Mouse (Mus musculus) CH12.LX (cell line): ENCODE measurements around the gene Slc25a33. TPM values are rescaled to one million over a fixed set of nuclear protein-coding genes. Genes with fewer than 3 reads are reported as not detected.

Experiments used
- DNase-seq: peaks from one replicate; pipeline ENCODE4 v3.0.0-alpha.2; 2013; ENCODE audit errors: extremely low read depth
- H3K27ac ChIP-seq: 2 replicates; pipeline ENCODE4 v1.5.1; 2012; ENCODE audit warnings: low read depth, mild to moderate bottlenecking, control low read depth, moderate library complexity; ENCODE audit not compliant: insufficient read depth
- H3K27me3 ChIP-seq: replicated peaks from 2 replicates; pipeline ENCODE3; 2012; ENCODE audit warnings: inconsistent platforms
- H3K36me3 ChIP-seq, 2 experiments: replicated peaks in 1 of 2; 2 replicates each; pipeline versions ENCODE3 to v1.6.1; 2012; ENCODE audit warnings: inconsistent platforms in 1 of 2, low read length in 1 of 2, mild to moderate bottlenecking in 1 of 2, mixed read lengths in 1 of 2, moderate library complexity in 1 of 2; ENCODE audit not compliant: control insufficient read depth in 1 of 2, insufficient read depth in 1 of 2
- H3K4me1 ChIP-seq, 2 experiments: 2 replicates each; pipeline ENCODE4 v1.6.1; 2012; ENCODE audit warnings: inconsistent platforms in 1 of 2, moderate library complexity in 1 of 2; ENCODE audit not compliant: insufficient read depth in 2 of 2, control insufficient read depth in 1 of 2
- H3K4me2 ChIP-seq: 2 replicates; pipeline ENCODE4 v1.6.1; 2012; ENCODE audit warnings: low read depth, mild to moderate bottlenecking, control low read depth; ENCODE audit not compliant: poor library complexity, insufficient read depth, severe bottlenecking
- H3K4me3 ChIP-seq, 3 experiments: fragments of 150-350 bp in 1 of 3; sonication (generic) in 1 of 3; replicated peaks in 1 of 3; 2 replicates each; pipeline versions ENCODE3 to v1.5.1; 2011 to 2012; ENCODE audit warnings: low read depth in 2 of 3, low read length in 2 of 3, mild to moderate bottlenecking in 2 of 3, moderate library complexity in 2 of 3, control low read depth in 1 of 3, improper control_type of control experiment in 1 of 3, inconsistent platforms in 1 of 3, mixed read lengths in 1 of 3; ENCODE audit not compliant: poor library complexity in 1 of 3
- H3K79me2 ChIP-seq: replicated peaks from 2 replicates; pipeline ENCODE4 v1.6.1; 2012; ENCODE audit warnings: mild to moderate bottlenecking, moderate library complexity; ENCODE audit not compliant: control insufficient read depth, poor library complexity, insufficient read depth, severe bottlenecking; ENCODE audit errors: extremely low read depth
- H3K9ac ChIP-seq: 2 replicates; pipeline ENCODE4 v1.6.1; 2012; ENCODE audit warnings: low read depth, mild to moderate bottlenecking, control low read depth, moderate library complexity; ENCODE audit not compliant: insufficient read depth
- H3K9me3 ChIP-seq: replicated peaks from 2 replicates; pipeline ENCODE3; 2012; ENCODE audit warnings: low read length, inconsistent platforms, mixed read lengths
- CTCF ChIP-seq, 2 experiments: IDR thresholded peaks in 1 of 2; conservative IDR thresholded peaks in 1 of 2; 2 replicates each; pipeline ENCODE4 v1.5.1; 2011 to 2012; ENCODE audit warnings: low read depth in 2 of 2, low read length in 2 of 2, improper control_type of control experiment in 1 of 2, inconsistent platforms in 1 of 2, mild to moderate bottlenecking in 1 of 2, moderate library complexity in 1 of 2
- E2F4 ChIP-seq: IDR thresholded peaks from 2 replicates; pipeline ENCODE4 v1.6.1; 2011; ENCODE audit warnings: low read depth, low read length, improper control_type of control experiment; ENCODE audit not compliant: insufficient replicate concordance
- ETS1 ChIP-seq: conservative IDR thresholded peaks from 2 replicates; pipeline ENCODE4 v1.6.1; 2012; ENCODE audit warnings: low read depth, mild to moderate bottlenecking, inconsistent platforms, low read length, improper control_type of control experiment, moderate library complexity
- GABPA ChIP-seq: IDR thresholded peaks from 2 replicates; pipeline ENCODE4 v1.6.1; 2012; ENCODE audit warnings: low read depth, low read length, improper control_type of control experiment, inconsistent platforms; ENCODE audit not compliant: insufficient replicate concordance
- IRF4 ChIP-seq: IDR thresholded peaks from 2 replicates; pipeline ENCODE4 v1.6.1; 2014; ENCODE audit warnings: low read depth, mild to moderate bottlenecking, inconsistent platforms, low read length, improper control_type of control experiment
- JUN ChIP-seq: IDR thresholded peaks from 2 replicates; pipeline ENCODE4 v1.6.1; 2011; ENCODE audit warnings: low read depth, mild to moderate bottlenecking, low read length, improper control_type of control experiment, moderate library complexity; ENCODE audit not compliant: insufficient read depth
- MAX ChIP-seq: IDR thresholded peaks from 2 replicates; pipeline ENCODE4 v1.6.1; 2011; ENCODE audit warnings: low read length, improper control_type of control experiment
- MAZ ChIP-seq: IDR thresholded peaks from 2 replicates; pipeline ENCODE4 v1.6.1; 2012; ENCODE audit warnings: low read depth, mild to moderate bottlenecking, inconsistent platforms, low read length, improper control_type of control experiment, moderate library complexity
- NELFE ChIP-seq: IDR thresholded peaks from 2 replicates; pipeline ENCODE4 v1.6.1; 2011; ENCODE audit warnings: low read depth, low read length, improper control_type of control experiment
- RAD21 ChIP-seq: IDR thresholded peaks from 2 replicates; pipeline ENCODE4 v1.6.1; 2011; ENCODE audit warnings: low read depth, mild to moderate bottlenecking, low read length, improper control_type of control experiment, moderate library complexity
- RCOR1 ChIP-seq: conservative IDR thresholded peaks from 2 replicates; pipeline ENCODE4 v1.6.1; 2012; ENCODE audit warnings: low read depth, mild to moderate bottlenecking, inconsistent platforms, low read length, improper control_type of control experiment
- SIN3A ChIP-seq: IDR thresholded peaks from 2 replicates; pipeline ENCODE4 v1.6.1; 2012; ENCODE audit warnings: low read length, improper control_type of control experiment, inconsistent platforms
- SMC3 ChIP-seq: IDR thresholded peaks from 2 replicates; pipeline ENCODE4 v1.6.1; 2011; ENCODE audit warnings: low read depth, low read length, improper control_type of control experiment
- USF1 ChIP-seq: IDR thresholded peaks from 2 replicates; pipeline ENCODE4 v1.6.1; 2014; ENCODE audit warnings: low read depth, mild to moderate bottlenecking, inconsistent platforms, low read length, improper control_type of control experiment
- ZC3H11A ChIP-seq: IDR thresholded peaks from 2 replicates; pipeline ENCODE4 v1.6.1; 2012; ENCODE audit warnings: low read depth, mild to moderate bottlenecking, inconsistent platforms, low read length, improper control_type of control experiment
- ZKSCAN1 ChIP-seq: IDR thresholded peaks from 2 replicates; pipeline ENCODE4 v1.6.1; 2012; ENCODE audit warnings: low read depth, inconsistent platforms, low read length, improper control_type of control experiment, borderline replicate concordance
- dilution Hi-C: fragments of 300-500 bp; cut with MboI; formaldehyde crosslinking; loops from 2 replicates; pipeline ENCODE4 v1.14.3; 2020; ENCODE audit warnings: low sequenced_read_pairs; ENCODE audit not compliant: extremely low pct_unique_long_range_greater_than_20kb, extremely low pct_ligation_motif_present
- in situ Hi-C: fragments of 300-500 bp; cut with MboI; formaldehyde crosslinking; loops from 3 replicates; pipeline ENCODE4 v1.14.3; 2019; ENCODE audit warnings: low sequenced_read_pairs, low pct_ligation_motif_present, low pct_unique_long_range_greater_than_20kb, mixed read lengths
- polyA plus RNA-seq: library from polyadenylated mRNA; unstranded; fragments of >175 nt; gene quantifications from 2 replicates; pipeline ENCODE4 v1.2.1, GENCODE M21; 2012; ENCODE audit warnings: low read depth; ENCODE audit not compliant: insufficient read length
- total RNA-seq, 2 experiments: library from RNA; depleted of rRNA; stranded (reverse); fragments of 300-350 nt in 1 of 2; fragments of >200 nt in 1 of 2; gene quantifications; 2 replicates each; pipeline ENCODE4 v1.2.3; 2012 to 2014

Slc25a33 gene
- total and polyA plus RNA-seq, 3 experiments: 25.3 to 35.5 (median 32.4) TPM

- Histone ChIP-seq H3K27me3 (no peaks in the 10 kb centered on the region), H3K4me2 (no peak overlapping the region), H3K9me3 (no peaks in the 10 kb centered on the region), H3K9ac (no peak overlapping the region), H3K36me3 (peaks cover 71 to 97% of the 10 kb centered on the region in 2 experiments), H3K27ac (no peak overlapping the region), H3K79me2 (no peaks in the 10 kb centered on the region), H3K4me3 (no peak overlapping the region), H3K4me1 (no peaks in the 10 kb centered on the region)
- in situ Hi-C loops: loop anchor here (25.0 kb wide), 1 partner anchor 562 kb away; the partner anchor contains the start of gene Pgd
- DNase-seq: peak; percentile 30
- TF ChIP-seq RAD21: peak; percentile 28
- TF ChIP-seq CTCF (conservative IDR thresholded peaks at IDR 0.05 in 1 of 2, IDR thresholded peaks at IDR 0.05 in 1 of 2; ENCODE audit: low read depth in 2 of 2, low read length in 2 of 2): peak; percentile 60 to 69
- no peak for TF ChIP-seq ZKSCAN1
- TF ChIP-seq SMC3: peak; percentile 33
- TF ChIP-seq E2F4: no peak
- dilution Hi-C loops: no loop called here
Observed at GRCm38 (mm10) chr4:149723855-149724731, 50.0 kb downstream of the Slc25a33 start.

- Histone ChIP-seq H3K4me2 (no peak overlapping the region), H3K27ac (no peak overlapping the region), H3K9me3 (no peaks in the 10 kb centered on the region), H3K4me1 (no peaks in the 10 kb centered on the region), H3K27me3 (no peaks in the 10 kb centered on the region), H3K36me3 (peaks cover 76 to 99% of the 10 kb centered on the region in 2 experiments), H3K79me2 (no peaks in the 10 kb centered on the region), H3K9ac (no peak overlapping the region), H3K4me3 (no peak overlapping the region)
- DNase-seq: no peak
- TF ChIP-seq JUN: no peak
- dilution Hi-C loops (no loop called here), in situ Hi-C loops (loop anchor here (25.0 kb wide), 1 partner anchor 561 kb away; the partner anchor contains the start of gene Pgd)
Observed at GRCm38 (mm10) chr4:149723021-149723390, 51.1 kb downstream of the Slc25a33 start.

GRCm38 (mm10) chr4:149722104-149723020 lies 51.7 kb downstream of the Slc25a33 start:
- no peak for TF ChIP-seq SIN3A
- TF ChIP-seq ZKSCAN1: no peak
- TF ChIP-seq USF1: no peak
- no peak for TF ChIP-seq ZC3H11A
- TF ChIP-seq ETS1: no peak
- TF ChIP-seq GABPA: no peak
- no peak for TF ChIP-seq IRF4
- no peak for TF ChIP-seq SMC3
- TF ChIP-seq MAZ: no peak
- no peak for TF ChIP-seq RCOR1
- no peak for TF ChIP-seq NELFE
- TF ChIP-seq MAX: no peak
- no peak for DNase-seq
- H3K4me2 ChIP-seq: no peak overlapping the region
- dilution Hi-C loops (no loop called here), in situ Hi-C loops (loop anchor here (25.0 kb wide), 1 partner anchor 560 kb away; the partner anchor contains the start of gene Pgd)
- no peak overlapping the region for H3K4me3 ChIP-seq
- no peak overlapping the region for H3K9ac ChIP-seq
- no peaks in the 10 kb centered on the region for H3K79me2 ChIP-seq
- no peaks in the 10 kb centered on the region for H3K4me1 ChIP-seq
- no peaks in the 10 kb centered on the region for H3K9me3 ChIP-seq
- H3K27me3 ChIP-seq: no peaks in the 10 kb centered on the region
- H3K27ac ChIP-seq: no peak overlapping the region
- H3K36me3 ChIP-seq: peaks cover 76 to 99% of the 10 kb centered on the region in 2 experiments
